8 mouse cellular contexts compared by ENCODE assay signal in genomic region chr11:117333150-117333715, GRCm38 (mm10).
DNase-seq lines count a peak whose midpoint lies in the region; ATAC-seq and TF ChIP-seq lines count a peak whose summit lies in the region.

No protein-coding gene starts in this region.

- H3K4me3 ChIP-seq in lung, embryonic 14.5 days (ENCODE audit: low read depth, low read length), result peak overlapping the region; percentile 49
- H3K4me3 ChIP-seq in embryonic facial prominence, embryonic 15.5 days (replicated peaks), result peak overlapping the region; percentile 52
- peak overlapping the region; percentile 49 for H3K4me3 ChIP-seq in intestine, postnatal 0 days (ENCODE audit: low read depth, low read length)
- peak overlapping the region; percentile 44 for H3K4me3 ChIP-seq in neural tube, embryonic 14.5 days (ENCODE audit: low read depth, low read length)

- no peak for DNase-seq in lung, embryonic 14.5 days
- no peak for DNase-seq in lung, postnatal 14 days
- no peak for DNase-seq in right cerebral cortex, postnatal 36 days (ENCODE audit: low spot score in 2 of 2)
- DNase-seq in right cerebral cortex, adult 18-20 months, result no peak
- DNase-seq in thymus, postnatal 14 days, result no peak

- H3K9ac ChIP-seq in lung, embryonic 14.5 days, result peak overlapping the region; percentile 66
- peak overlapping the region; percentile 56 for H3K9ac ChIP-seq in embryonic facial prominence, embryonic 15.5 days
- peak overlapping the region; percentile 62 for H3K9ac ChIP-seq in intestine, postnatal 0 days (ENCODE audit: low read depth, low read length)
- peak overlapping the region; percentile 79 for H3K9ac ChIP-seq in neural tube, embryonic 14.5 days (replicated peaks; ENCODE audit: low read depth, low read length)

- WGBS in lung, embryonic 14.5 days, result 14% methylated on average over 13 of the region's 13 CpGs
- 19% methylated on average over 13 of the region's 13 CpGs for WGBS in embryonic facial prominence, embryonic 15.5 days
- WGBS in intestine, postnatal 0 days, result 28% methylated on average over 13 of the region's 13 CpGs
- 12% methylated on average over 13 of the region's 13 CpGs for WGBS in neural tube, embryonic 14.5 days

- peaks cover 56% of the 10 kb centered on the region for H3K4me1 ChIP-seq in lung, embryonic 14.5 days (ENCODE audit: insufficient read depth)
- peaks cover 75% of the 10 kb centered on the region for H3K4me1 ChIP-seq in embryonic facial prominence, embryonic 15.5 days
- H3K4me1 ChIP-seq in intestine, postnatal 0 days (replicated peaks; ENCODE audit: control insufficient read depth, insufficient read depth, low read length), result peaks cover 31% of the 10 kb centered on the region
- H3K4me1 ChIP-seq in neural tube, embryonic 14.5 days (ENCODE audit: control insufficient read depth, insufficient read depth, low read length), result peaks cover 33% of the 10 kb centered on the region

- H3K9me3 ChIP-seq in lung, embryonic 14.5 days (ENCODE audit: low read depth, low read length), result no peaks in the 10 kb centered on the region
- no peaks in the 10 kb centered on the region for H3K9me3 ChIP-seq in embryonic facial prominence, embryonic 15.5 days (replicated peaks)
- H3K9me3 ChIP-seq in intestine, postnatal 0 days (ENCODE audit: control insufficient read depth), result no peaks in the 10 kb centered on the region
- no peaks in the 10 kb centered on the region for H3K9me3 ChIP-seq in neural tube, embryonic 14.5 days (ENCODE audit: control insufficient read depth, low read length)

- peak overlapping the region; percentile 95 for H3K27ac ChIP-seq in lung, embryonic 14.5 days (ENCODE audit: low read depth)
- H3K27ac ChIP-seq in embryonic facial prominence, embryonic 15.5 days (replicated peaks), result peak overlapping the region; percentile 86
- peak overlapping the region; percentile 95 for H3K27ac ChIP-seq in intestine, postnatal 0 days (ENCODE audit: low read depth, low read length)
- peak overlapping the region; percentile 88 for H3K27ac ChIP-seq in neural tube, embryonic 14.5 days (ENCODE audit: low read depth, low read length)

- TF ChIP-seq CTCF in lung, embryonic 14.5 days (IDR thresholded peaks at IDR 0.05; ENCODE audit: low read depth), result no peak
- TF ChIP-seq CTCF in intestine, postnatal 0 days (IDR thresholded peaks at IDR 0.05; ENCODE audit: low read depth), result no peak

- H3K4me2 ChIP-seq in lung, embryonic 14.5 days, result peak overlapping the region; percentile 75
- H3K4me2 ChIP-seq in embryonic facial prominence, embryonic 15.5 days (replicated peaks), result peak overlapping the region; percentile 75
- H3K4me2 ChIP-seq in intestine, postnatal 0 days (replicated peaks; ENCODE audit: low read depth), result peak overlapping the region; percentile 88
- peak overlapping the region; percentile 58 for H3K4me2 ChIP-seq in neural tube, embryonic 14.5 days (ENCODE audit: low read depth, low read length)

- H3K27me3 ChIP-seq in lung, embryonic 14.5 days (ENCODE audit: insufficient read depth, low read length), result no peaks in the 10 kb centered on the region
- H3K27me3 ChIP-seq in embryonic facial prominence, embryonic 15.5 days, result no peaks in the 10 kb centered on the region
- no peaks in the 10 kb centered on the region for H3K27me3 ChIP-seq in intestine, postnatal 0 days (replicated peaks; ENCODE audit: control insufficient read depth, insufficient read depth, low read length)
- no peaks in the 10 kb centered on the region for H3K27me3 ChIP-seq in neural tube, embryonic 14.5 days (ENCODE audit: control insufficient read depth, insufficient read depth, low read length)

- ATAC-seq in lung, embryonic 14.5 days (ENCODE audit: insufficient read depth), result no peak
- no peak for ATAC-seq in embryonic facial prominence, embryonic 15.5 days (ENCODE audit: insufficient number of reproducible peaks, low FRiP score, low TSS enrichment, low read depth)
- no peak for ATAC-seq in intestine, postnatal 0 days
- no peak for ATAC-seq in neural tube, embryonic 14.5 days (ENCODE audit: low read depth)

- H3K36me3 ChIP-seq in lung, embryonic 14.5 days (ENCODE audit: insufficient read depth), result no peaks in the 10 kb centered on the region
- no peaks in the 10 kb centered on the region for H3K36me3 ChIP-seq in embryonic facial prominence, embryonic 15.5 days
- H3K36me3 ChIP-seq in intestine, postnatal 0 days (ENCODE audit: control insufficient read depth, insufficient read depth), result no peaks in the 10 kb centered on the region; the same call in 1 of the 2 replicates
- H3K36me3 ChIP-seq in neural tube, embryonic 14.5 days (ENCODE audit: control insufficient read depth, insufficient read depth, low read length), result no peaks in the 10 kb centered on the region
